Mouse (Mus musculus) embryonic facial prominence, embryonic 15.5 days (tissue): ENCODE measurements at regions not wholly inside any gene's neighbourhood (a gene's known extent, or its start where the extent isn't known, plus 50 kb on each side); places are given as distances from the start of the nearest gene placed in this dataset.

Source experiments
- ATAC-seq: fragments of 200-750 bp; cut with Nextera tagmentation; 2 replicates; pipeline ENCODE4 v1.8.0; 2017; ENCODE audit warnings: low read depth, moderate TSS enrichment; ENCODE audit not compliant: insufficient number of reproducible peaks, low FRiP score, low TSS enrichment
- H3K27ac ChIP-seq: fragments of 300-500 bp; sonication (generic); replicated peaks from 2 replicates; pipeline ENCODE4 v1.5.1; 2015; ENCODE audit warnings: mild to moderate bottlenecking, inconsistent platforms
- H3K27me3 ChIP-seq: fragments of 300-500 bp; sonication (generic); 2 replicates; pipeline ENCODE4 v1.6.1; 2015; ENCODE audit warnings: inconsistent platforms
- H3K36me3 ChIP-seq: fragments of 300-500 bp; sonication (generic); 2 replicates; pipeline ENCODE4 v1.6.1; 2015; ENCODE audit warnings: mild to moderate bottlenecking, inconsistent platforms
- H3K4me1 ChIP-seq: fragments of 300-500 bp; sonication (generic); 2 replicates; pipeline ENCODE4 v1.6.1; 2015; ENCODE audit warnings: inconsistent platforms
- H3K4me2 ChIP-seq: fragments of 300-500 bp; sonication (generic); replicated peaks from 2 replicates; pipeline ENCODE4 v1.6.1; 2015; ENCODE audit warnings: mild to moderate bottlenecking, inconsistent platforms
- H3K4me3 ChIP-seq: fragments of 300-500 bp; sonication (generic); replicated peaks from 2 replicates; pipeline ENCODE4 v1.5.1; 2015; ENCODE audit warnings: mild to moderate bottlenecking, inconsistent platforms
- H3K9ac ChIP-seq: fragments of 300-500 bp; sonication (generic); 2 replicates; pipeline ENCODE4 v1.6.1; 2015; ENCODE audit warnings: inconsistent platforms
- H3K9me3 ChIP-seq: fragments of 300-500 bp; sonication (generic); replicated peaks from 2 replicates; pipeline ENCODE4 v1.6.1; 2016; ENCODE audit warnings: inconsistent platforms
- WGBS: fragments of 180-500 bp; shearing (Covaris S2); methylation state at CpG from one replicate; pipeline ENCODE4 v1.1.7; 2015; 5-methylcytosine and 5-hydroxymethylcytosine counted together

GRCm38 (mm10) chr7:128885551-128885950 is 140.8 kb downstream of the Sec23ip start:
- no peak overlapping the region for H3K4me2 ChIP-seq
- no peak overlapping the region for H3K9ac ChIP-seq
- WGBS: 69% methylated on average over 4 of the region's 4 CpGs
- no peaks in the 10 kb centered on the region for H3K4me1 ChIP-seq
- no peak overlapping the region for H3K27ac ChIP-seq
- ATAC-seq: no peak
- H3K36me3 ChIP-seq: no peaks in the 10 kb centered on the region
- no peak overlapping the region for H3K4me3 ChIP-seq
- no peaks in the 10 kb centered on the region for H3K9me3 ChIP-seq
- no peaks in the 10 kb centered on the region for H3K27me3 ChIP-seq

GRCm38 (mm10) chr7:128910134-128910533 is 165.4 kb downstream of the Sec23ip start:
- H3K4me1 ChIP-seq: no peaks in the 10 kb centered on the region
- no peak overlapping the region for H3K27ac ChIP-seq
- H3K4me3 ChIP-seq: no peak overlapping the region
- ATAC-seq: no peak
- H3K4me2 ChIP-seq: no peak overlapping the region
- no peak overlapping the region for H3K9ac ChIP-seq
- WGBS: 78% methylated on average over 4 of the region's 4 CpGs
- H3K27me3 ChIP-seq: no peaks in the 10 kb centered on the region
- no peaks in the 10 kb centered on the region for H3K36me3 ChIP-seq
- no peaks in the 10 kb centered on the region for H3K9me3 ChIP-seq

- Histone ChIP-seq H3K4me2 (no peak overlapping the region), H3K4me1 (no peaks in the 10 kb centered on the region), H3K9me3 (no peaks in the 10 kb centered on the region), H3K36me3 (no peaks in the 10 kb centered on the region), H3K4me3 (no peak overlapping the region), H3K27ac (no peak overlapping the region), H3K27me3 (no peaks in the 10 kb centered on the region), H3K9ac (no peak overlapping the region)
- ATAC-seq: no peak
- WGBS: 38% methylated on average over 6 of the region's 6 CpGs
Observed at GRCm38 (mm10) chr7:128937976-128938730, 193.4 kb downstream of the Sec23ip start.

GRCm38 (mm10) chr7:128960575-128960974 is 215.8 kb downstream of the Sec23ip start:
- ATAC-seq: no peak
- no peaks in the 10 kb centered on the region for H3K36me3 ChIP-seq
- no peak overlapping the region for H3K4me2 ChIP-seq
- no peak overlapping the region for H3K9ac ChIP-seq
- no peak overlapping the region for H3K27ac ChIP-seq
- no peaks in the 10 kb centered on the region for H3K27me3 ChIP-seq
- H3K4me1 ChIP-seq: no peaks in the 10 kb centered on the region
- no peak overlapping the region for H3K4me3 ChIP-seq
- WGBS: 77% methylated on average over 5 of the region's 5 CpGs
- no peaks in the 10 kb centered on the region for H3K9me3 ChIP-seq

GRCm38 (mm10) chr7:128979904-128980303 is 235.2 kb downstream of the Sec23ip start:
- no peak overlapping the region for H3K4me3 ChIP-seq
- no peaks in the 10 kb centered on the region for H3K36me3 ChIP-seq
- H3K27ac ChIP-seq: no peak overlapping the region
- no peaks in the 10 kb centered on the region for H3K9me3 ChIP-seq
- no peak for ATAC-seq
- no peaks in the 10 kb centered on the region for H3K4me1 ChIP-seq
- no peak overlapping the region for H3K4me2 ChIP-seq
- H3K27me3 ChIP-seq: no peaks in the 10 kb centered on the region
- WGBS: 69% methylated on average over 4 of the region's 4 CpGs
- H3K9ac ChIP-seq: no peak overlapping the region

GRCm38 (mm10) chr7:128980827-128981226 is 236.1 kb downstream of the Sec23ip start:
- H3K4me3 ChIP-seq: no peak overlapping the region
- ATAC-seq: no peak
- no peak overlapping the region for H3K4me2 ChIP-seq
- no peak overlapping the region for H3K27ac ChIP-seq
- no peaks in the 10 kb centered on the region for H3K4me1 ChIP-seq
- 57% methylated on average over 7 of the region's 7 CpGs for WGBS
- H3K36me3 ChIP-seq: no peaks in the 10 kb centered on the region
- H3K27me3 ChIP-seq: no peaks in the 10 kb centered on the region
- H3K9me3 ChIP-seq: no peaks in the 10 kb centered on the region
- H3K9ac ChIP-seq: no peak overlapping the region

GRCm38 (mm10) chr7:128998759-128999158 is 254.0 kb downstream of the Sec23ip start:
- H3K36me3 ChIP-seq: no peaks in the 10 kb centered on the region
- no peak overlapping the region for H3K4me3 ChIP-seq
- H3K4me1 ChIP-seq: no peaks in the 10 kb centered on the region
- no peak overlapping the region for H3K4me2 ChIP-seq
- no peak overlapping the region for H3K9ac ChIP-seq
- WGBS: 55% methylated on average over 4 of the region's 4 CpGs
- ATAC-seq: no peak
- no peak overlapping the region for H3K27ac ChIP-seq
- no peaks in the 10 kb centered on the region for H3K27me3 ChIP-seq
- H3K9me3 ChIP-seq: no peaks in the 10 kb centered on the region

GRCm38 (mm10) chr7:129002419-129002818 is 254.4 kb upstream of the Plpp4 start:
- H3K4me2 ChIP-seq: no peak overlapping the region
- no peak for ATAC-seq
- no peak overlapping the region for H3K27ac ChIP-seq
- no peak overlapping the region for H3K9ac ChIP-seq
- no peaks in the 10 kb centered on the region for H3K27me3 ChIP-seq
- H3K9me3 ChIP-seq: no peaks in the 10 kb centered on the region
- H3K36me3 ChIP-seq: no peaks in the 10 kb centered on the region
- H3K4me1 ChIP-seq: no peaks in the 10 kb centered on the region
- 72% methylated on average over 5 of the region's 5 CpGs for WGBS
- H3K4me3 ChIP-seq: no peak overlapping the region

- H3K27ac ChIP-seq: no peak overlapping the region
- H3K4me3 ChIP-seq: no peak overlapping the region
- H3K4me2 ChIP-seq: no peak overlapping the region
- no peaks in the 10 kb centered on the region for H3K36me3 ChIP-seq
- H3K4me1 ChIP-seq: no peaks in the 10 kb centered on the region
- WGBS: 56% methylated on average over 1 of the region's 1 CpGs
- H3K27me3 ChIP-seq: no peaks in the 10 kb centered on the region
- H3K9ac ChIP-seq: no peak overlapping the region
- H3K9me3 ChIP-seq: no peaks in the 10 kb centered on the region
- ATAC-seq: no peak
Observed at GRCm38 (mm10) chr7:129003150-129003549, 253.7 kb upstream of the Plpp4 start.

- Histone ChIP-seq H3K36me3 (no peaks in the 10 kb centered on the region), H3K4me3 (no peak overlapping the region), H3K9ac (no peak overlapping the region), H3K27me3 (no peaks in the 10 kb centered on the region), H3K4me1 (no peaks in the 10 kb centered on the region), H3K27ac (no peak overlapping the region), H3K4me2 (no peak overlapping the region), H3K9me3 (no peaks in the 10 kb centered on the region)
- 77% methylated on average over 6 of the region's 6 CpGs for WGBS
- no peak for ATAC-seq
Observed at GRCm38 (mm10) chr7:129016353-129016752, 240.5 kb upstream of the Plpp4 start.

GRCm38 (mm10) chr7:129027116-129027515 is 229.7 kb upstream of the Plpp4 start:
- Histone ChIP-seq H3K36me3 (no peaks in the 10 kb centered on the region), H3K27me3 (no peaks in the 10 kb centered on the region), H3K9me3 (no peaks in the 10 kb centered on the region), H3K27ac (no peak overlapping the region), H3K4me3 (no peak overlapping the region), H3K4me2 (no peak overlapping the region), H3K9ac (no peak overlapping the region), H3K4me1 (no peaks in the 10 kb centered on the region)
- 75% methylated on average over 2 of the region's 2 CpGs for WGBS
- ATAC-seq: no peak

GRCm38 (mm10) chr7:129048023-129048422 is 208.8 kb upstream of the Plpp4 start:
- H3K9ac ChIP-seq: no peak overlapping the region
- ATAC-seq: no peak
- no peaks in the 10 kb centered on the region for H3K27me3 ChIP-seq
- H3K4me1 ChIP-seq: no peaks in the 10 kb centered on the region
- H3K27ac ChIP-seq: no peak overlapping the region
- H3K36me3 ChIP-seq: no peaks in the 10 kb centered on the region
- WGBS: 81% methylated on average over 5 of the region's 5 CpGs
- no peaks in the 10 kb centered on the region for H3K9me3 ChIP-seq
- no peak overlapping the region for H3K4me2 ChIP-seq
- no peak overlapping the region for H3K4me3 ChIP-seq
